Mouse (Mus musculus) ES-E14 (cell line): ENCODE data around the gene Zgpat.

ENCODE experiments used
- HCFC1 ChIP-seq: IDR thresholded peaks from 2 replicates; pipeline ENCODE4 v1.6.1; 2012; ENCODE audit warnings: low read length, inconsistent platforms, borderline replicate concordance; ENCODE audit not compliant: insufficient read depth
- MAFK ChIP-seq: IDR thresholded peaks from 2 replicates; pipeline ENCODE4 v1.6.1; 2014; ENCODE audit warnings: mild to moderate bottlenecking, low read depth, low read length, inconsistent platforms; ENCODE audit not compliant: insufficient read depth
- ZC3H11A ChIP-seq: IDR thresholded peaks from 2 replicates; pipeline ENCODE4 v1.6.1; 2012; ENCODE audit warnings: low read depth, mild to moderate bottlenecking, inconsistent platforms, low read length, borderline replicate concordance
- ZNF384 ChIP-seq: IDR thresholded peaks from 2 replicates; pipeline ENCODE4 v1.6.1; 2012; ENCODE audit warnings: low read depth, low read length, inconsistent platforms

GRCm38 (mm10) chr2:181403722-181404121 lies 39.0 kb downstream of the Zgpat start:
- TF ChIP-seq ZC3H11A = no peak
- TF ChIP-seq MAFK = no peak
- no peak for TF ChIP-seq HCFC1
- no peak for TF ChIP-seq ZNF384
